Mouse (Mus musculus) erythroblast, embryonic 14.5 days (primary cell): ENCODE data around the gene Gm26897.

Source experiments
- GATA1 ChIP-seq: IDR thresholded peaks from 2 replicates; pipeline ENCODE4 v1.6.1; 2012; ENCODE audit warnings: low read length, inconsistent platforms, mixed read lengths
- TAL1 ChIP-seq: IDR thresholded peaks from 3 replicates; pipeline ENCODE4 v1.6.1; 2012; ENCODE audit warnings: low read length, inconsistent platforms, mixed read lengths

DNA sequence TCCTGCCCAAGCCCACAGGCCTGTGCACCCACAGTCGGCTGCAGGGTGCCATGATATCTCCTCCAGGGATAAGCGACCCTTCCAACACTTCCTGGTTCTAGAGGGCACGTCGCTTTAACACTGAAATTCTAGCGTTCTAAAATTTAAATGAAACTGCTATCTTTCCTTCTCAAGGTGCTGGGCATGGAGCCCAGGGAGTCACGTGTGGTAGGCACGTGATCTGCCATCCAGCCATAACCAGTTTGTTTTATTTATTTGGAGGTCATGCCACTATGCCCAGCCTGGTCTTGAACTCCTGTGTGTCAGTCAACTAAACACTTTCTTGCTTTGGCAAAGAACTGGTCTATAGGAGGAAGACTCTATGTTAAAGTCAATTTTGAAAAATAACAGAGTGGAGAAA, 35.7 kb upstream of the Gm26897 start:
- TF ChIP-seq GATA1 (no peak), TAL1 (no peak)
